Mouse (Mus musculus) lung, postnatal 0 days (tissue): ENCODE data around the gene Gng2.

Experiments
- CTCF ChIP-seq: IDR thresholded peaks from 2 replicates; pipeline ENCODE4 v1.5.1; 2016; ENCODE audit warnings: antibody characterized with exemption, mild to moderate bottlenecking
- EP300 ChIP-seq: IDR thresholded peaks from 2 replicates; pipeline ENCODE4 v1.6.1; 2016; ENCODE audit warnings: antibody characterized with exemption, mild to moderate bottlenecking, control low read depth

GRCm38 (mm10) chr14:19919789-19920188, 57.6 kb downstream of the Gng2 start:
- no peak for TF ChIP-seq CTCF
- no peak for TF ChIP-seq EP300
